Mouse (Mus musculus) megakaryocyte, embryonic 14.5 days (primary cell): ENCODE measurements around the gene Rtraf.

Source experiments
- FLI1 ChIP-seq: IDR thresholded peaks from 2 replicates; pipeline ENCODE4 v1.6.1; 2012; ENCODE audit warnings: low read length, inconsistent platforms, mixed read lengths
- GATA1 ChIP-seq: IDR thresholded peaks from 3 replicates; pipeline ENCODE4 v1.6.1; 2012; ENCODE audit warnings: mixed read lengths, low read length, inconsistent platforms, borderline replicate concordance

DNA sequence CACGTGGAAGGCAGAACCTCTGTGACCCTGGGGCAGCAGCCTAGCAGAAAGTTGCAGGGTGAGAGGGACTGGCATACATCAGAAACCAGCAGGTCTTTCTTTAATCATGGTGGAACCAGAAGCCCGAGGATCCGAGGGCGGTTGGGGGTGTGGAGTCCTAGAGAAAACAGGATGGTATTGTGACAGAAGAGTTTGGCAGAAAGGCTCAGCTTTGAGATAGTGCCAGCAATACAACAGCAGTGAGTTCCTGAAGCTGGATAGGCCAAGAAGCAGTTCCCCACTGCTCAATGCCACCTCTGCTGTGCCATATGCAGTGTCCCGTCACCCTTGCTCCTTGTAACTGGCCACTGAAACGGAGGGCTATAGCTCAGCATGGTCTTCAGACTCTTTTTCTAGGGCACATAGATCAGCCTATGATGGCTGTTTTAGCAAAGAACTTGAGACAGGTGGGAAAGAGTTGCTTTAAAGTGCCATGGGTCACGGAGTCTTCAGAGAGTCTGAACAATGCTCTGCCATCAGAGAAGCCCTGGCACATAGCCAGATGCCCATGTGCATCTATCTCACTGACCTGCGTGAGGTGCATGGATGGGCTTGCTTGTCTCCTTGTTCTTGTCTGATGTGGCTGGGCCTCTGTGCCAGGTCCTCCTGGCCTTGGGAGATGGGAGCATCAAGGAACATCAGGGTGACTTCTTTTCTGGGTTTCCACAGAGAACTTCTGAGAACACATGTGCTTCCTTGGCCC lies 22.0 kb downstream of the Rtraf start:
- TF ChIP-seq FLI1 (no peak), GATA1 (no peak)
